In the genomic region with DNA sequence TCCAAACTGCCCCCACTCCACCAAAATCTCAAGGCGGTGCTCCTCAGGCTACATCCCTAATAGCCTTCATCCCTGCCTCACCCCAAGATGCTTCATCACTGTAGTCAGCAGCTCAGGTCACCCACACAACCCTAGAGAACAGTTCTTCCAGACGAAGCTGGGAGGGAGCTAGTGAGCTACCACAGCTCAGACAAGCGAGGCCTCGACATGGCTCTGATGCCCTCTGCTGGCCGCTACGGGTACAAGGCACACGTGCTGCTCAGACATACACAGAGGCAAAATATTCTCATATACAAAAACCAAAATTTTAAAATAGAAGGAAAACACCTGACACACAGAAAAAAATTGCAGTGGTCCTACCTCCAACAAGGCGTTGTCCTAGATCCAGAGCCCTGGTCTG, we compare ENCODE assay signal across 8 mouse cellular contexts. TPM values are rescaled to one million over a fixed set of nuclear protein-coding genes. Genes with fewer than 3 reads are reported as not detected.
DNase-seq lines count a peak whose midpoint lies in the region; ATAC-seq lines count a peak whose summit lies in the region.

No protein-coding gene starts in this region.

- H3K4me2 ChIP-seq in heart, embryonic 11.5 days, result no peak overlapping the region

- intact Hi-C loops in heart, postnatal 25 days (cut with DNase I), result loop anchor here (1.0 kb wide), 1 partner anchor 20 kb away; no protein-coding TSS in a partner anchor

- peak; percentile 96 for DNase-seq in heart, adult 11 months
- peak; percentile 60 for DNase-seq in brain, embryonic 18.5 days (ENCODE audit: low read depth, low spot score)
- DNase-seq in fibroblast of lung, adult 2 months (ENCODE audit: low read depth), result peak; percentile 77
- peak; percentile 40 for DNase-seq in heart, postnatal 25 days (ENCODE audit: low spot score)
- peak; percentile 83 to 86 for DNase-seq in layer of hippocampus, postnatal 10 days (ENCODE audit: low spot score in 2 of 2)
- peak; percentile 85 for DNase-seq in right cerebral cortex, postnatal 14 days

- ATAC-seq in heart, embryonic 11.5 days (replicated peaks; ENCODE audit: insufficient number of reproducible peaks, low FRiP score, low TSS enrichment), result no peak

- H3K9me3 ChIP-seq in heart, embryonic 11.5 days (replicated peaks; ENCODE audit: control insufficient read depth, low read length), result no peaks in the 10 kb centered on the region
- H3K9me3 ChIP-seq in megakaryocyte, embryonic 14.5 days, result no peaks in the 10 kb centered on the region

- H3K4me3 ChIP-seq in heart, embryonic 11.5 days (ENCODE audit: low read depth, low read length), result no peak overlapping the region
- H3K4me3 ChIP-seq in megakaryocyte, embryonic 14.5 days (replicated peaks), result peak overlapping the region; percentile 7

- peaks cover 37% of the 10 kb centered on the region for H3K36me3 ChIP-seq in heart, embryonic 11.5 days (ENCODE audit: control insufficient read depth, insufficient read depth, low read length)
- H3K36me3 ChIP-seq in megakaryocyte, embryonic 14.5 days (replicated peaks; ENCODE audit: low read length), result peaks cover 63% of the 10 kb centered on the region

- no peak overlapping the region for H3K9ac ChIP-seq in heart, embryonic 11.5 days (ENCODE audit: low read depth, low read length)

- peaks cover 12% of the 10 kb centered on the region for H3K4me1 ChIP-seq in heart, embryonic 11.5 days (ENCODE audit: control insufficient read depth, insufficient read depth, low read length)
- peaks cover 27% of the 10 kb centered on the region for H3K4me1 ChIP-seq in megakaryocyte, embryonic 14.5 days

- H3K27me3 ChIP-seq in heart, embryonic 11.5 days (ENCODE audit: control insufficient read depth, insufficient read depth, low read length), result no peaks in the 10 kb centered on the region
- no peaks in the 10 kb centered on the region for H3K27me3 ChIP-seq in megakaryocyte, embryonic 14.5 days (replicated peaks)

- no peak overlapping the region for H3K27ac ChIP-seq in heart, embryonic 11.5 days (ENCODE audit: low read depth, low read length)

- WGBS in heart, embryonic 11.5 days (ENCODE audit: insufficient replicate concordance), result 5% methylated on average over 8 of the region's 8 CpGs

RNA-seq across cellular contexts. Expression of a gene that starts 4.8 kb away (rescaled TPM):
- 4.5 and 4.7 TPM in 2 replicates for polyA plus RNA-seq in heart, embryonic 11.5 days (2014; fragmentation: Nextera tagmentation; extraction: Ambion mirVana)
- 1 to 10 TPM; 5.1 to 5.4 TPM for total RNA-seq in heart, postnatal 25 days (2021)
- total RNA-seq in layer of hippocampus, postnatal 10 days (2021), result 10 to 100 TPM; 32.2 to 42.8 TPM
- polyA plus RNA-seq in megakaryocyte, embryonic 14.5 days (2012; ENCODE audit: insufficient read depth, low replicate concordance), result 4.0 and 4.2 TPM in 2 replicates

RNA-seq across cellular contexts. Expression of a gene that starts 13.0 kb away (rescaled TPM):
- polyA plus RNA-seq in heart, embryonic 11.5 days (2014; fragmentation: Nextera tagmentation; extraction: Ambion mirVana), result 34.4 and 41.9 TPM in 2 replicates
- total RNA-seq in heart, postnatal 25 days (2021), result 10 to 100 TPM; 17.2 TPM
- total RNA-seq in layer of hippocampus, postnatal 10 days (2021), result 10 to 100 TPM; 43.7 to 48.4 TPM
- 110 and 207 TPM in 2 replicates for polyA plus RNA-seq in megakaryocyte, embryonic 14.5 days (2012; ENCODE audit: insufficient read depth, low replicate concordance)

RNA-seq across cellular contexts. Expression of a gene that starts 23.0 kb away (rescaled TPM):
- 0.64 TPM in 1 of 2 replicates, not detected in the other for polyA plus RNA-seq in heart, embryonic 11.5 days (2014; fragmentation: Nextera tagmentation; extraction: Ambion mirVana)
- not detected for total RNA-seq in heart, postnatal 25 days (2021)
- total RNA-seq in layer of hippocampus, postnatal 10 days (2021), result under 1 TPM; 0.27 to 0.53 TPM
- polyA plus RNA-seq in megakaryocyte, embryonic 14.5 days (2012; ENCODE audit: insufficient read depth, low replicate concordance), result not detected in 2 replicates

RNA-seq across cellular contexts. Expression of a gene that starts 54.9 kb away (rescaled TPM):
- polyA plus RNA-seq in heart, embryonic 11.5 days (2014; fragmentation: Nextera tagmentation; extraction: Ambion mirVana), result 246 and 248 TPM in 2 replicates
- 1 to 10 TPM; 6.7 to 6.9 TPM for total RNA-seq in heart, postnatal 25 days (2021)
- total RNA-seq in layer of hippocampus, postnatal 10 days (2021), result 10 to 100 TPM; 20.9 TPM
- not detected in 2 replicates for polyA plus RNA-seq in megakaryocyte, embryonic 14.5 days (2012; ENCODE audit: insufficient read depth, low replicate concordance)

Comparison
In these comparisons a context has a peak if more than half of its experiments do, and no peak if none do; other contexts are left out.
1. DNase-seq: peak in every context shown above with its lines; median percentile 96 in heart, adult 11 months; 85 in right cerebral cortex, postnatal 14 days; 84 in layer of hippocampus, postnatal 10 days; 77 in fibroblast of lung, adult 2 months; 60 in brain, embryonic 18.5 days; 40 in heart, postnatal 25 days.
2. RNA of a gene that starts 4.8 kb away (total RNA-seq): 32.2 to 42.8 TPM in layer of hippocampus, postnatal 10 days; 5.1 to 5.4 TPM in heart, postnatal 25 days; every median in the first group is over 4 times any median in the second.